Mouse (Mus musculus) megakaryocyte, embryonic 14.5 days (primary cell): ENCODE data around the gene Nnat.
"Not testable (repeated sequence)": the region's sequence is repeated elsewhere in the genome, so short reads cannot be mapped to it uniquely, and the experiment has no call there.

Source experiments
- FLI1 ChIP-seq: IDR thresholded peaks from 2 replicates; pipeline ENCODE4 v1.6.1; 2012; ENCODE audit warnings: low read length, inconsistent platforms, mixed read lengths
- GATA1 ChIP-seq: IDR thresholded peaks from 3 replicates; pipeline ENCODE4 v1.6.1; 2012; ENCODE audit warnings: mixed read lengths, low read length, inconsistent platforms, borderline replicate concordance

- not testable (repeated sequence) for TF ChIP-seq GATA1, FLI1
Measured at GRCm38 (mm10) chr2:157585351-157585750, 25.5 kb downstream of the Nnat start.
